Mouse (Mus musculus): ENCODE measurements around the gene Lbx2.

The Lbx2 gene

DNA sequence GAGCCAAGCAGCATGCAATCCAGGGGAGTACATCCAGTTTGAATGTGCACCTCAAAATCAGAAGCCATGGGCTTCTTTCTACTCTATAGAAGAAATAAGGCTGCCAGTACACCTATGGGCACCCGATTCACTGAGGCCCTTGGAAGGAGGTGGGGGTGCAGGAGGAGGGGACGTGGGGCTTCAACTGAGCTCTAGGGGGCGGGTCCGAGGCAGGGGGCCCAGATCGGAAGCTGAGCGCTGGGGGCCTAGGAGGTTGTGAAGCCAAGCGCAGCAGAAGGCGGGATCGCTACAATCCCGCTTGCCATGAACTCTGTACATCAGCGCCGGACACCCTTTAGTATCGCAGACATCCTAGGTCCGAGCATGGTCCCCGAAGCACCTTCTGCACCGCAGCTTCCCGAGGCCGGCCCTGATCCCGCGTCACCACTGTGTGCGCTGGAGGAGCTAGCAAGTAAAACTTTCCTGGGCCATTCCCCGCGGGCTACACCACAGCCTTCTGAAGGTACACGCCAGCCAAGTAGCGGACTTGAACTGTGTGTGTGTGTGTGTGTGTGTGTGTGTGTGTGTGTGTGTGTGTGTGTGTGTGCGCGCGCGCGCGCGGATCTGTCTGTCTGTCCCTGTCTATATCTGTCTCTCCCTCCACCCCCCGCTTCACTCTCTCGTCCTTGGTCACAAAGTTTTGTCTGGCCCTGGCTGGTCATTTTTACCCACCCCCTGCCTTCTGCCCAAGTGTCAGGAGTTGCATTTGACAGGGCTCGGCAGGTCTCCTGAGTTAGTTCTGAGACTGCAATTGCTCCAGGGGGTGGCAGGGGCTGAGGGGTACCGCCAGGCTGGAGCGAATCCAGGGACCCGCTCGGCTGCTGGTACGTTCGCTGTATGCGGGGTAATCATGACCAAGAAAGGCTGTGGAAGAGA is at the start of gene Lbx2:
Lbx2 (plus strand) TSS at position 247 of the 915 bp plus-strand sequence.
- no peak for DNase-seq (ENCODE audit: low spot score in 2 of 2)

DNA sequence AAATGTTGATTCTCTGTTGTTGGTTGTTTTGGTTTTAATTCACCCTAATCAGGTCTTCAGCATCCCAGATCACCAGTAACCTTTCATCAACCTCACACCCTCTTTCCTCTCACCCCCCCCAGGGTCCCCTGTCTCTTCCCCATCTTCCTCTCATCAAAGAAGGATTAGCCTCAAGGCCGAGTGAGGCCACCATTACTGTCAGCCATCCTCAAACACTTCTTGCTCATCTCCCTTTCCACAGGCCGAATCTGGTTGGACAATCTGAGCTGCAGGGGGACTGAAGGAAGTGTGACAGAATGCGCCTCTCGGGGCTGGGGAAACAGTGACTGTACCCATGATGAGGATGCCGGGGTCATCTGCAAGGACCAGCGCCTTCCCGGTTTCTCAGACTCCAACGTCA is 49.0 kb upstream of the Lbx2 start:
- DNase-seq (ENCODE audit: low spot score in 2 of 2): no peak

GRCm38 (mm10) chr6:83038496-83039012 is 47.6 kb upstream of the Lbx2 start:
- DNase-seq (ENCODE audit: low spot score in 2 of 2): peak; percentile 76 to 77

- no peak for DNase-seq (ENCODE audit: low spot score in 2 of 2)
Observed at GRCm38 (mm10) chr6:83040601-83041000, 45.6 kb upstream of the Lbx2 start.

DNA sequence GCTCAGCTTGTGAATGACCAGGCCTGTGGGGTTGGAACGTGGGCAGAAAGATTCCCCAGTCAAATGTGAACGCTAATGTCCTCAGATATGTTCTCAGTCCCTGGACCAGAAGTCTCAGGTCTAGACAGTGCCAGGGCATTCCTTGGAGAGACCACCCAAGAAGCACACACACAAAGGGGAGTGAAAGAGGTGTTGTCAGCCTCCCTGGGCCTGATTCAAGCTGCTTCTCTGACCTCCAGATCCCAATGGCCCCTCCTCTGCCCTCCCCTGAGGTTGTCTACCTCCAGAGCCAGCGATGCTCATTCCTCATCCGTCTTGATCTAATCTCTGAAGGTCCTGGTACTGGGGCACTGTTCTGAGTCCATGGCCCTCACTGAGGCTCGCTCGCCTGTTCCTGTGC is 42.6 kb upstream of the Lbx2 start:
- no peak for DNase-seq (ENCODE audit: low spot score in 2 of 2)

GRCm38 (mm10) chr6:83043993-83044392 is 42.2 kb upstream of the Lbx2 start:
- no peak for DNase-seq (ENCODE audit: low spot score in 2 of 2)

DNA sequence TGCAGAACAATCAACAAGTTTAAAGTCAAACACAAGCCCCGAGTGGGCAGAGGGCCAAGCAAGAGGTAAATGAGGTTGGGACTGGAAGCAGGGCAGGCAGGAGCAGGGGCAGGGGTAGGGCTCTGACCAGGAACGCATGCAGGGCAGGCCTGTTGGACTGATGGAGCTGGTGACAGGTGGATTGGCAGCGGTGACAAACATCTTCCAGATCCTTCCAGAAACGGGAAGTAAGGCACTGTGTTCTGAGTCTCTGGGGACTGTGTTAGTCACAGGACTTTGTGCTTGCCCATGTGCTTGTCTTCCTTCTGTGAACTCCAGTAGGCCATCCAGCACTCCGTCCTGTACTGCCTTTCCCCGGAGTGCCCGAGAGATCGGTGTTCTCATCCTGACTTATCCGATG is 41.4 kb upstream of the Lbx2 start:
- no peak for DNase-seq (ENCODE audit: low spot score in 2 of 2)

- DNase-seq (ENCODE audit: low spot score in 2 of 2): no peak
Observed at GRCm38 (mm10) chr6:83049367-83049766, 36.8 kb upstream of the Lbx2 start.

DNA sequence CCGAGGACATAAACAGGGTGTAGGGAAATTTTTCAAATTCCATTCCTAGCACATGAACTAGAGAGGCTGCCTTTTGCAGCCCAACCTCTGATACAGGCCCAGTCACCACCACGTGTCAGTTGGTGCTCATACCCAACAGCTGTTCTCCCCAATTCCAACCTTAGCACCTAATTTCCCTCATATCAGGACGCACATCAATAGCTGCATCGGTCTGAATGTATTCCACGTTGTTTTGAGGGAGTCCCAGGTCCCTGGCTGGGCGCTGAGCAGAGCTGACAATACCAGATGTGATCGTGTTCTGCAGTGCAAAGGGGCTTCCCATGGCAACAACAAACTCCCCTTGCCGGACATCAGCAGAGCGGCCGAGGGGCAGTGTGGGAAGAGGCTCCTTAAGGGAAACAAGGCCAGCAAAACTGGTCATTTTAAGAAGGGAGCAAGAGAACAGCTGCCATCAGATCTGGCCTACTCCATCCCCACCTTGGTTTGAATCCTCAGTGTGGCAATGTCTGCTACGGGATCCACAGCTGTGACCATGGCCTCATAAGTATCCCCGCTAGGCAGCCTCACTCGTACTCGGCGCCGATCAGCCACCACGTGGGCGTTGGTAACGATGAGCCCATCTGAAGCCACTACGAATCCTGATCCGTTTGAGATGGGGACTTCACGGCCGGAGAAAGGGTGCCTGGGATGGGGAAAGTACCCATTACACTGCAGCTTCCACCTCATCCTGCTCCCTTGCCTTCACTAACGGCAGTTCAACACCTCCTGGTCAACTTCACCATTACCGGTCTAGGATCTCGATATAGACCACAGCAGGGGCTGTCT is 32.8 kb upstream of the Lbx2 start:
- peak in 1 of 2 experiments; percentile 38 for DNase-seq (ENCODE audit: low spot score in 2 of 2)

DNA sequence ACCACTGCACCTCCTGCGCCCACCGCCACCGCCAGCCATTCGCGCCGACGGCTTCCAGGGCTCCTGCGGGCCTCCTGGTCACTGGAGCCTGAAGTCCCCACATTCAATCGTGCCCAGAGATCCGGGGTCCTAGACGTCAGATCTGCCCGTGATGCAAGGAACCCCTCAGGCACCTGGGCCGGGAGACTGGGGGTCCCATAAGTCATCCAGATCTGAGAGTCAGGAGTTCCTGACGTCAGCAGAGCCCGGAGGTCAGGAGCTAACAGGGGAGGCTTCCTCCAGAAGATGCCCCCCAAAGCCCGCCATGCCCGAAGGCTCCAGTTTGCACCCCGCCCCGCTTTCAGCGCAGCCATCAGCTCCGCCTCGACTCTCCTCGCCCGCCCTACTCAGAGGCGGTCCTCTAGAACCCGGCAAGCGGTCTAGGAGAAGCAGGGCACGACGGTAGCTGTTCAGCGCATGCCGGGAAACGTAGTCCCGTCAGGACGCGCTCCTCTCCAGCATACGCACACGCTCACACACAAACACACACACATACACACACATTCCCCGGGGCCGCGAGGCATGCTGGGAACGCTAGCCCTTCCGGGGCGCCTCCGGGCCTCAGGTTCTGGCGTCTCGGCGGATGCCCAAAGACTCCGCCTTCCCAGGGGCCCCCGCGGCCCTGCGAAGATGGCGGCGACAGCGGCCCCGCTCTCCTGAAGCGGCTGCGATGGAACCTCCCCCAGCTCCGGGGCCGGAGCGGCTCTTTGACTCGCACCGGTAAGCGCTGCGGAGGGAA is 31.9 kb upstream of the Lbx2 start, which contains the start of gene Aup1:
Aup1 (plus strand) TSS at position 448 of the 778 bp plus-strand sequence.
- DNase-seq (ENCODE audit: low spot score in 2 of 2): peak; percentile 95 to 96

GRCm38 (mm10) chr6:83054871-83055431 is 31.2 kb upstream of the Lbx2 start, which contains the start of gene Htra2:
TSS of gene Htra2 (minus strand) at chr6:83055273.
- no peak for DNase-seq (ENCODE audit: low spot score in 2 of 2)

DNA sequence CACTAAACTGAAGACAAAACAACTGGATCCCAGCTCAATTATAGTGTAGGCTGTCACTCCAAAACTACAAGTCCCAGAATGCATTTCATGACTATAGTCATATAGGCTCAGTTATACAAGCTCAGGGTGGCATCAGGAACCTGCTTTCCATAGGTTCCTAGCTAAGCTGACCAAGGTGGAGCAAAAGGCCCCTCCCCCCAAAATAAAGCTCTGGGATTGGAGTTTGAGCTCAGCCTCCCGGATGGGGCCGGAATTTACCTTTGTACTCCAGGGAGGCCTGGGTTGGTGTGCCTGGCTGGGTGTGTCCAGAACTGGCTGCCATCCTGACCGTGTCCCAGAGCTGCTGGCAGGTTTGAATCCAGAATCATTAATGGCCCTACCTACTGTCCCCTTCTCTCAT is 28.4 kb upstream of the Lbx2 start, which contains the start of gene Dqx1:
Dqx1 (plus strand) TSS at position 55 of the 400 bp plus-strand sequence.
- DNase-seq (ENCODE audit: low spot score in 2 of 2): no peak

- DNase-seq (ENCODE audit: low spot score in 2 of 2): no peak
Observed at GRCm38 (mm10) chr6:83058725-83059124, 27.4 kb upstream of the Lbx2 start.

DNA sequence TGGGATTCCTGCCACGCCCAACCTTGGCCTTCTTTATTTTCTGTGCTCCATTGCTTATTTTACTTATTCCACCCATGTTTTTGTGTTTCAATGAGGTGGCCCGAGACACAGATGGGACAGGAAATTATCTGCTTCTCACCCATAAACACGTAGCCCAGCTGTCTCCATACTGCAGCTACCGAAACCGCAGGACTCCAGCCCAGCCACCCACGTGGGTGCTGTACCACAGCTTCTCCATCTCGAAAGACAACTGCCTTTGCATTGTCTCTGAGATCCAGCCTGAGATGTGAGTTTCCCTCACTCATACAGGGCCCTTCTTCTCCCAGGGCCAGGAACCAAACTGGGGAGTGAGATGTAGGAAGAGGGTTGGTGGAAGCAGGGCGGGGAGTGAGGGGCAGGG is 20.2 kb upstream of the Lbx2 start:
- DNase-seq (ENCODE audit: low spot score in 2 of 2): no peak

GRCm38 (mm10) chr6:83066441-83066840 is 19.7 kb upstream of the Lbx2 start:
- DNase-seq (ENCODE audit: low spot score in 2 of 2): no peak

GRCm38 (mm10) chr6:83068221-83068620 is 17.9 kb upstream of the Lbx2 start:
- DNase-seq (ENCODE audit: low spot score in 2 of 2): no peak

DNA sequence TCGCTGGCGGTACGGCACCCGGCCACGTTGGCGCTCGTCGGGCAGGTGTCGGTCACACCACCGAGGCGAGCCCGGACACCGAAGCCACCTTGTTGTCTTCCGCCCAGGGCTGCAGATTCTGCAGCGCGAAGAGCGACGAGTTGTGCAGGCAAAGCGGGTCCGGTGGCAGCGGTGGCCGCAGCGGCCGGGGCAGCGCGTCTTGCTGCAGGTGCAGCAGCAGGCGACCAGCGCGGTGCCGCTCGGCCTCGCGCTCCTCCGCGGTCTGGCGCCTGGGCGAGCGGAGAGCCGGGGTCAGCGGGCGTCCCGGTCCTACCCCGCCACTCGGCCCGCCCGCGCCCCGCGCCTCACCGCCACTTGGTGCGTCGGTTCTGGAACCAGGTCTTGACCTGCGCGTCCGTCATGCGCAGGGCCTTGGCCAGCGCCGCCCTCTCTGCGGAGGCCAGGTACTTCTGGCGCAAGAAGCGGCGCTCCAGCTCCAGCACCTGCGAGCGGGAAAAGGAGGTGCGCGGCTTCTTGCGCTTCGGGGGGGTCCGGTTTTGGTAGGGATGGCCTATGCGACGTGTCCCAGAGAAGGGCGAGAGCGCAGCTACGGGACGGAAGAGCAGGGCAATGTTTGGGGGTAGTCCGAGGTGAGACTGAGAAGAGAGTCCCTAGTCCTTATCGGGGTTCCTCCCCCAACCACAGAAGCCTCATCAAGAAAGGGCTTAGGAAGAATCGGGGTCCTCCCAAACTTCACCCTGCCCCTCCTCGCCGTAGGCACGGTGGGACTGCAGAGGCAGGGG is 17.3 kb upstream of the Lbx2 start:
- no peak for DNase-seq (ENCODE audit: low spot score in 2 of 2)

DNA sequence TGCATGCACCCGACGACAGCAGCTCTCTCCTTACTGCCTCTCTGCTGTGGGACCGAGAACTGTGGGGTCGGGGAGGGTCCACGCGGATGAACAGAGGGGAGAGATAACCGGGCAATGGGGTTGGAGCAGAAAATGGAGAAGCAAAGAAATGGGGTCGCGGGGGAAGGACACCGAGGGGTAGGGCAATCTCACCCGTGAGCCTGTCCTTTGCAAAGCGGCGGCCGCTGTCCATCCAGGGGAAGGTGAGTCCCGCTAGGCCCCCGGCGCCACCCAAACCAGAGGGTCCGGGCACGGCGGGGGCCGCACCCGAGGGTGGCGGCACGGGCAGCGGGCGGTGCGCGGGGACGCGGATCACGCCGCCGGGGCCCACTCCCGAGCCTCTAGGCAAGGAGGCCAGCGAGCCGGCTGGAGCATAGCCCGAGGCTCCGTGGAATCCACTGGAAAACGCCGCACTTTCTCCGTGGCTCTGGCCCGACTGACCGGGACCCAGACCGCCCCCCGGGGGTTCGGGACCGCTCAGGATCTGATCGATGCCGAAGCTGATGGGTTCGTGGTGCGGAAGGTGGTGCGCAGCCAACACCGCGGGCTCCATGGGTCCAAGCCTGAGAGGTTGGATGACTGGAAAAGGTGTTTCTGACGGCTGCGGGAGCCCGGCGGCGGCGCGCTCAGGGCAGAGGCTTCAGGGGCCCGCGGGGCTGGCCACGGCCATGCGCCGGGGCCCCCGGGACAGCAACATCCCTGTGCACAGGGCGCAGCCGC is 16.5 kb upstream of the Lbx2 start:
- no peak for DNase-seq (ENCODE audit: low spot score in 2 of 2)

GRCm38 (mm10) chr6:83070247-83070310 is 16.1 kb upstream of the Lbx2 start, which contains the start of gene Tlx2:
TSS of gene Tlx2 (minus strand) at chr6:83070293.
- DNase-seq (ENCODE audit: low spot score in 2 of 2): no peak

All from frontal cortex, postnatal 14 days (tissue).